Mouse (Mus musculus) liver, postnatal 0 days (tissue): ENCODE measurements at regions not wholly inside any gene's neighbourhood (a gene's known extent, or its start where the extent isn't known, plus 50 kb on each side); places are given as distances from the start of the nearest gene placed in this dataset.

Experiments
- CTCF ChIP-seq: sonication (generic); IDR thresholded peaks from 2 replicates; pipeline ENCODE4 v1.5.1; 2016; ENCODE audit warnings: antibody characterized with exemption, low read depth
- EP300 ChIP-seq: IDR thresholded peaks from 2 replicates; pipeline ENCODE4 v1.6.1; 2016; ENCODE audit warnings: antibody characterized with exemption, low read depth, mild to moderate bottlenecking

GRCm38 (mm10) chr16:88374612-88375011 lies 84.5 kb upstream of the Grik1 start:
- no peak for TF ChIP-seq CTCF
- TF ChIP-seq EP300, result no peak
